Mouse (Mus musculus): ENCODE measurements around the gene Sugct. TPM values are rescaled to one million over a fixed set of nuclear protein-coding genes. Genes with fewer than 3 reads are reported as not detected.
A peak's percentile ranks its signal among the peaks of the same experiment; 100 is the strongest.

The Sugct gene
- polyA plus RNA-seq, 1 experiment from 2014 or later, result 6.0 TPM

DNA sequence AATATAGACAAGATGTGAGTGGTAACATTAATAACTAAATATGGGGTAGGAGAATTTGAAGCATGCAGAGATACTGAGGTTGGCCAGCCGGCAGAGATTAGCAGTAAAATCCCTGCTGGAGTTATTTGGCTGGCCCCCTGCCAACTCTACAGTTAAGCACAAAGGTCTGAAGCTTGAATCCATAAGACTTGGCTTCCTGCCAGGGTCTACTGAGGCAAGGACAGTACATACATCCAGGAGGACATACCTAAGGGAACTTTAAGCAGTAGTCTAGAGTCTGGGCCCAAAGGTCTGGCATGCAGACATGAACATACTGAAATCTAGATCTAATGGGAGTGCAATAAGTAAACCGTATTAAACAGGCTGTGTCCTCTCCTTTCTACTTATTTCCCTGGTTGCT is 865.8 kb downstream of the Sugct start:
- H3K9ac ChIP-seq (ENCODE audit: low read length), result no peak overlapping the region
- peaks cover 3 to 4% of the 10 kb centered on the region in 2 experiments for H3K4me1 ChIP-seq (ENCODE audit: control insufficient read depth in 2 of 2, insufficient read depth in 2 of 2, low read length in 2 of 2)
- WGBS, result 44% methylated on average over 2 of the region's 2 CpGs
- no peaks in the 10 kb centered on the region for H3K9me3 ChIP-seq (ENCODE audit: control insufficient read depth, low read length)
- no peak overlapping the region for H3K4me2 ChIP-seq (ENCODE audit: low read length)
- ATAC-seq (ENCODE audit: insufficient number of reproducible peaks, insufficient read depth, low FRiP score, low read depth), result peak; percentile 31; the same call in 1 of the 2 replicates
- H3K36me3 ChIP-seq (ENCODE audit: control insufficient read depth, insufficient read depth, low read length), result no peaks in the 10 kb centered on the region
- H3K27ac ChIP-seq (replicated peaks in 1 of 2; ENCODE audit: control insufficient read depth in 1 of 2, insufficient read depth in 1 of 2, low read depth in 2 of 2, low read length in 2 of 2), result no peak overlapping the region
- H3K27me3 ChIP-seq (ENCODE audit: control insufficient read depth, insufficient read depth, low read length), result no peaks in the 10 kb centered on the region
- no peak overlapping the region for H3K4me3 ChIP-seq (ENCODE audit: control insufficient read depth in 1 of 2, insufficient read depth in 1 of 2, low read depth in 1 of 2, low read length in 2 of 2)

DNA sequence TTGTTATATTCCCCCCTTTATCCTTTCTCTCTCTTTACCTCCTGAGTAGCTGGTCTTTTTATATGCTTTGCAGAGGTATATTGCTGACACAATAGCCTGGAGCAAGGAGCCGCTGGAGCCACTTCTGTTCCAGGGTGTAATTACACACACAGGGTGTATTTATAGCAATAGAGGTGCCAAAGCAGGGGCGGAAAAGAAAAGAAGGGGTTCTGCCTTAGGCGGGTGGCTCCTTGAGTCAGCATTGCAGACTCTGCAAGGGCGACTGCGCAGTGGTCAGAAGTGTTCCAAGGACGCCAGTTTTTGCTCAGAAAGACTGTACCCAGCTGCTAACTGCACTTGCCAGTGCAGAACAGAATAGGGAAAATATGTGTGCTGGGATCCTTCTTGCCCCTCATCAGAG is 869.7 kb downstream of the Sugct start:
- Histone ChIP-seq H3K9ac (ENCODE audit: low read length) (no peak overlapping the region), H3K27ac (replicated peaks in 1 of 2; ENCODE audit: control insufficient read depth in 1 of 2, insufficient read depth in 1 of 2, low read depth in 2 of 2, low read length in 2 of 2) (no peak overlapping the region; a peak in 1 of 4 replicates), H3K36me3 (ENCODE audit: control insufficient read depth, insufficient read depth, low read length) (no peaks in the 10 kb centered on the region), H3K4me3 (ENCODE audit: control insufficient read depth in 1 of 2, insufficient read depth in 1 of 2, low read depth in 1 of 2, low read length in 2 of 2) (no peak overlapping the region), H3K4me2 (ENCODE audit: low read length) (no peak overlapping the region), H3K27me3 (ENCODE audit: control insufficient read depth, insufficient read depth, low read length) (no peaks in the 10 kb centered on the region), H3K9me3 (ENCODE audit: control insufficient read depth, low read length) (no peaks in the 10 kb centered on the region), H3K4me1 (ENCODE audit: control insufficient read depth in 2 of 2, insufficient read depth in 2 of 2, low read length in 2 of 2) (peaks cover 3 to 4% of the 10 kb centered on the region in 2 experiments)
- 54% methylated on average over 6 of the region's 6 CpGs for WGBS
- ATAC-seq (ENCODE audit: insufficient number of reproducible peaks, insufficient read depth, low FRiP score, low read depth), result no peak

DNA sequence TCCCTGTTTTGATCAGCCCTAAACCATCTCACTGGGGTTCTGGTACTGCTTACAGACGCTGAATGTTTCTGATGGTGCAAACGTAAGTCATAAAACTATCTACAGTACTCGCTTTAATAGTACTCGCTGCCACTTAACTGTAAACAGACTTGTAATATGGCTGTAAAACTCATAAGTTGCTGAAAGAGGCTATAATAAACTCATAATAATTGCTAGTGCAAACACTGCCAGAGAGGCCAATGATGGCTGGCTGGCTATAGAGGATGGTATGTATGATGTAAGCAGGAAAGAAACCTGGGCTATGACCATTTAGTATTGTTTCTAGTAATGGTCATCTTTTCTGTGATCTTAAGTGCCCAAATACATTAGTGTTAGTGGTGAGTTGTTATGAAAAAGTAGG is 873.6 kb downstream of the Sugct start:
- H3K4me2 ChIP-seq (ENCODE audit: low read length), result no peak overlapping the region
- H3K4me3 ChIP-seq (ENCODE audit: control insufficient read depth in 1 of 2, insufficient read depth in 1 of 2, low read depth in 1 of 2, low read length in 2 of 2), result no peak overlapping the region
- H3K27me3 ChIP-seq (ENCODE audit: control insufficient read depth, insufficient read depth, low read length), result no peaks in the 10 kb centered on the region
- no peaks in the 10 kb centered on the region for H3K36me3 ChIP-seq (ENCODE audit: control insufficient read depth, insufficient read depth, low read length)
- H3K27ac ChIP-seq (replicated peaks in 1 of 2; ENCODE audit: control insufficient read depth in 1 of 2, insufficient read depth in 1 of 2, low read depth in 2 of 2, low read length in 2 of 2), result no peak overlapping the region
- H3K4me1 ChIP-seq (ENCODE audit: control insufficient read depth in 2 of 2, insufficient read depth in 2 of 2, low read length in 2 of 2), result peaks cover 3 to 4% of the 10 kb centered on the region in 2 experiments
- no peak for ATAC-seq (ENCODE audit: insufficient number of reproducible peaks, insufficient read depth, low FRiP score, low read depth)
- WGBS, result 90% methylated on average over 4 of the region's 4 CpGs
- no peaks in the 10 kb centered on the region for H3K9me3 ChIP-seq (ENCODE audit: control insufficient read depth, low read length)
- no peak overlapping the region for H3K9ac ChIP-seq (ENCODE audit: low read length)

DNA sequence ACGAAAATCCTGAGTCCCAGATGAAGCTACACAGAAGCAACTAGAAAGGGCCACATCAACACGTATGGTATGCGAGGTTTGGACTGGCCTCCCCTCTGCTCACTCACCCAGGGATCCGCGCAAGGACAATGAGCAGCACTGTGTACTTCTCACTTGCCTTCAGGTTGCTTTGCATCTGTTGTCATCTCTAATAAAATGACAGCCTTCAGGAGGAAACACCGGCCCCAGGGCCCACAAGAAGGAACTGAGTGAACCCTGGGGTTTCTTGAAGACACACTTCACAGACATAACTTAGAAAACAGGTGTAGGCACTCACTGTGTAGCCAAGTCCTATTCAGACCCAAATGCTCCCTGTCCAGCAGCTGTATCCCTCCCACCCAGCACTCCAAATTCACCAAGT is 877.9 kb downstream of the Sugct start:
- Histone ChIP-seq H3K36me3 (ENCODE audit: control insufficient read depth, insufficient read depth, low read length) (no peaks in the 10 kb centered on the region), H3K9me3 (ENCODE audit: control insufficient read depth, low read length) (no peaks in the 10 kb centered on the region), H3K4me2 (ENCODE audit: low read length) (no peak overlapping the region), H3K4me3 (ENCODE audit: control insufficient read depth in 1 of 2, insufficient read depth in 1 of 2, low read depth in 1 of 2, low read length in 2 of 2) (no peak overlapping the region), H3K27me3 (ENCODE audit: control insufficient read depth, insufficient read depth, low read length) (no peaks in the 10 kb centered on the region), H3K27ac (replicated peaks in 1 of 2; ENCODE audit: control insufficient read depth in 1 of 2, insufficient read depth in 1 of 2, low read depth in 2 of 2, low read length in 2 of 2) (no peak overlapping the region), H3K4me1 (ENCODE audit: control insufficient read depth in 2 of 2, insufficient read depth in 2 of 2, low read length in 2 of 2) (no peaks in the 10 kb centered on the region), H3K9ac (ENCODE audit: low read length) (no peak overlapping the region)
- ATAC-seq (ENCODE audit: insufficient number of reproducible peaks, insufficient read depth, low FRiP score, low read depth), result no peak
- 74% methylated on average over 6 of the region's 6 CpGs for WGBS

DNA sequence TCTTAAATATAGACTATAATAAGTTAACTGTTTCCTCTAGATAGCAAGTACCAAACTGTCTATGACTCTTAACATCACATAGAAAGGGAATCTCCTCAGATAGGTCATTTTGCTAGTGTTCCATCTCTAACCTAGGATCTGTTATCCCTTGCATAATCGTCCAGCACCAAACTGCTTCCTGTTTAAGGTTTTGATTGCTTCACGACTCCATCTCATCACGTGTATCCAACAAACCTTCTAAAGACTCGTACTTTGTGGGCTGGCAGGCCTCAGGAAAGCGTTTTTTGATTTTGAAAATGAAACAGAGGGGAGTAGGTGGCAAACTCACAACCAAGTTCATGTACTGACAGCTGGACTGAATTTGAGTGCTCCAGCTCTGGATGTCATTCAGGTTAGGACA is 878.6 kb downstream of the Sugct start:
- Histone ChIP-seq H3K27me3 (ENCODE audit: control insufficient read depth, insufficient read depth, low read length) (no peaks in the 10 kb centered on the region), H3K9ac (ENCODE audit: low read length) (no peak overlapping the region), H3K36me3 (ENCODE audit: control insufficient read depth, insufficient read depth, low read length) (no peaks in the 10 kb centered on the region), H3K4me2 (ENCODE audit: low read length) (no peak overlapping the region), H3K4me3 (ENCODE audit: control insufficient read depth in 1 of 2, insufficient read depth in 1 of 2, low read depth in 1 of 2, low read length in 2 of 2) (no peak overlapping the region), H3K9me3 (ENCODE audit: control insufficient read depth, low read length) (no peaks in the 10 kb centered on the region), H3K4me1 (ENCODE audit: control insufficient read depth in 2 of 2, insufficient read depth in 2 of 2, low read length in 2 of 2) (no peaks in the 10 kb centered on the region), H3K27ac (replicated peaks in 1 of 2; ENCODE audit: control insufficient read depth in 1 of 2, insufficient read depth in 1 of 2, low read depth in 2 of 2, low read length in 2 of 2) (no peak overlapping the region)
- ATAC-seq (ENCODE audit: insufficient number of reproducible peaks, insufficient read depth, low FRiP score, low read depth), result no peak
- 73% methylated on average over 5 of the region's 5 CpGs for WGBS

DNA sequence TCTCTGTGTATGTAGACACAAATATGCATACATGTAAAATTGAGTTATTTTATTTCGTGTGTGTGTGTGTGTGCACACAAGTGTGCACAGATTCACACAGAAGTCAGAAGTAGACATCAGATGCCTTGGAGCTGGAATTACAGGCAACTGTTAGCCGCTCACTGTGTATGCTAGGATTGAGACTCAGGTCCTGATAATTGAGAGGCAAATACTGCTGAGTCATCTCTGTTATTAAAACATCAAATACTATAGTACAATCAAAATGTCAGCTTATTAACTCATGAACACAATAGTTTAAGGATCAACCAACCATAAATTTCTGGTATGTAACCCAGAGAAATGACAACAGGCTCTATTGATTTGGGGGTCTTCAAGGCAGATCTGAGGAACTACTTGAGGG is 883.1 kb downstream of the Sugct start:
- 78% methylated on average over 2 of the region's 2 CpGs for WGBS
- no peak for ATAC-seq (ENCODE audit: insufficient number of reproducible peaks, insufficient read depth, low FRiP score, low read depth)
- no peaks in the 10 kb centered on the region for H3K9me3 ChIP-seq (ENCODE audit: control insufficient read depth, low read length)
- H3K4me3 ChIP-seq (ENCODE audit: control insufficient read depth in 1 of 2, insufficient read depth in 1 of 2, low read depth in 1 of 2, low read length in 2 of 2), result no peak overlapping the region
- H3K4me1 ChIP-seq (ENCODE audit: control insufficient read depth in 2 of 2, insufficient read depth in 2 of 2, low read length in 2 of 2), result no peaks in the 10 kb centered on the region
- H3K4me2 ChIP-seq (ENCODE audit: low read length), result no peak overlapping the region
- H3K36me3 ChIP-seq (ENCODE audit: control insufficient read depth, insufficient read depth, low read length), result no peaks in the 10 kb centered on the region
- H3K9ac ChIP-seq (ENCODE audit: low read length), result no peak overlapping the region
- H3K27ac ChIP-seq (replicated peaks in 1 of 2; ENCODE audit: control insufficient read depth in 1 of 2, insufficient read depth in 1 of 2, low read depth in 2 of 2, low read length in 2 of 2), result no peak overlapping the region
- H3K27me3 ChIP-seq (ENCODE audit: control insufficient read depth, insufficient read depth, low read length), result no peaks in the 10 kb centered on the region

Other genes with a start within 250 kb of the Sugct start
- 31.8 and 38.6 TPM in 2 replicates for gene Mplkip, start 361 bp downstream of the Sugct start, polyA plus RNA-seq (2014; fragmentation: Nextera tagmentation; extraction: Ambion mirVana)
- gene Cdk13, start 109.5 kb upstream of the Sugct start, polyA plus RNA-seq (2014; fragmentation: Nextera tagmentation; extraction: Ambion mirVana), result 14.5 and 17.8 TPM in 2 replicates
- 83.7 and 85.2 TPM in 2 replicates for gene Rala, start 248.7 kb upstream of the Sugct start, polyA plus RNA-seq (2014; fragmentation: Nextera tagmentation; extraction: Ambion mirVana)